Mouse (Mus musculus) stomach, embryonic 14.5 days (tissue): Measurements from ENCODE around the gene Crtap. TPM values are rescaled to one million over a fixed set of nuclear protein-coding genes. Genes with fewer than 3 reads are reported as not detected.

Experiments
- ATAC-seq: fragments of 200-750 bp; cut with Nextera tagmentation; 2 replicates; pipeline ENCODE4 v1.8.0; 2017; ENCODE audit warnings: low read depth, moderate TSS enrichment; ENCODE audit not compliant: insufficient number of reproducible peaks, insufficient read depth, low FRiP score
- H3K27ac ChIP-seq: fragments of 300-500 bp; sonication (generic); 2 replicates; pipeline ENCODE4 v1.5.1; 2014; ENCODE audit warnings: mild to moderate bottlenecking, low read length, moderate library complexity, mixed read lengths
- H3K27me3 ChIP-seq: fragments of 300-500 bp; sonication (generic); 2 replicates; pipeline ENCODE4 v1.6.1; 2014; ENCODE audit warnings: low read length, control low read depth, mixed read lengths; ENCODE audit not compliant: control insufficient read depth, insufficient read depth
- H3K36me3 ChIP-seq: fragments of 300-500 bp; sonication (generic); 2 replicates; pipeline ENCODE4 v1.6.1; 2014; ENCODE audit warnings: mild to moderate bottlenecking, control low read depth, low read length, moderate library complexity, mixed read lengths; ENCODE audit not compliant: control insufficient read depth, insufficient read depth
- H3K4me1 ChIP-seq: fragments of 300-500 bp; sonication (generic); 2 replicates; pipeline ENCODE4 v1.6.1; 2014; ENCODE audit warnings: low read length, control low read depth, mixed read lengths; ENCODE audit not compliant: control insufficient read depth, insufficient read depth
- H3K4me2 ChIP-seq: fragments of 300-500 bp; sonication (generic); replicated peaks from 2 replicates; pipeline ENCODE4 v1.6.1; 2014; ENCODE audit warnings: low read depth, low read length, control low read depth
- H3K4me3 ChIP-seq: fragments of 300-500 bp; sonication (generic); 2 replicates; pipeline ENCODE4 v1.5.1; 2014; ENCODE audit warnings: low read depth, low read length, control low read depth
- H3K9ac ChIP-seq: fragments of 300-500 bp; sonication (generic); replicated peaks from 2 replicates; pipeline ENCODE4 v1.6.1; 2014; ENCODE audit warnings: low read depth, mild to moderate bottlenecking, control low read depth, low read length, moderate library complexity, mixed read lengths
- H3K9me3 ChIP-seq: fragments of 300-500 bp; sonication (generic); 2 replicates; pipeline ENCODE4 v1.6.1; 2016; ENCODE audit warnings: low read depth, low read length, control low read depth; ENCODE audit not compliant: control insufficient read depth
- WGBS: fragments of 180-500 bp; shearing (Covaris S2); extraction: QIAGEN DNeasy Blood & Tissue Kit; methylation state at CpG from one replicate; pipeline ENCODE4 v1.1.7; 2014; 5-methylcytosine and 5-hydroxymethylcytosine counted together
- polyA plus RNA-seq: library from polyadenylated mRNA; unstranded; fragments of >200 nt; fragmentation: Nextera tagmentation; extraction: Ambion mirVana; gene quantifications from 2 replicates; pipeline ENCODE4 v1.2.1, GENCODE M21; 2014

Gene Crtap
- polyA plus RNA-seq, 1 experiment from 2014 or later, result 157 TPM

DNA sequence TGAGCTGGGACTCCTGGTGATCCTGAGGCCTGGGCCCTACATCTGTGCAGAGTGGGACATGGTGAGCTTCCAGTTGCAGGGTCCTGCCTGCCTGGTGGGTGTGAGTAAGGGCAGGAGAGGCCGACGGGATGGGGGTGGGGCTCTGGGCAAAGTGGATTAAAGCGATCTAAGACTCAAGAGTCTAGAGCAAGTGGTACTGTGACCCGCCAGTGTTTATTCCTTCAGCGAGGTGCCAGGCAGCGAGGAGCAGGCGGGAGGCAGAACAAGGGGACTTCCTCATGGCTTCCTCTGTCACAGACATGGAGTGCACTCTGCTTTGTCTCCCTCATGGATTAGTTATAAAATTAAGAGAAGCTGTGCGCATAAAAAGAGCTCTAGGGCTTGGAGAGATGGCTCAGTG lies 30.0 kb upstream of the Crtap start:
- Histone ChIP-seq H3K27ac (no peak overlapping the region), H3K36me3 (peaks cover 5% of the 10 kb centered on the region), H3K27me3 (no peaks in the 10 kb centered on the region), H3K4me3 (no peak overlapping the region), H3K4me2 (no peak overlapping the region), H3K4me1 (no peaks in the 10 kb centered on the region), H3K9ac (no peak overlapping the region), H3K9me3 (peaks cover under 1% of the 10 kb centered on the region; the same call in 1 of the 2 replicates)
- ATAC-seq, result no peak
- 75% methylated on average over 8 of the region's 8 CpGs for WGBS

DNA sequence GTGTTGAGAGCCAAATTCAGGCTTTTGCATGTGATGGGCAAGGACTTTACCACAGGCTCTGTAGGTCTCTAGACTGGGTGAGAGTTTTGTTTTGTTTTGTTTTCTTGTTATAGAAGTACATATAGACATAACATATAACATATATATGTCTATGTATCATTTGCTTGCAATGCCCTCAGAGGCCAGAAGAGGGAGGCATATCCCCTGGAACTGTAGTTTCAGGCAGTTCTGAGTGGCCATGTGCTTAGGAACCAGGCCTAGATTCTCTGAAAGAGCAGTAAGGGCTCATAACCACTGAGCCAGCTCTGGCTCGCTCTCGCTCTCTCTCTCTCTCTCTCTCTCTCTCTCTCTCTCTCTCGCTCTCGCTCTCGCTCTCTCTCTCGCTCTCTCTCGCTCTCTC lies 27.7 kb upstream of the Crtap start:
- Histone ChIP-seq H3K4me3 (no peak overlapping the region), H3K9ac (no peak overlapping the region), H3K27me3 (no peaks in the 10 kb centered on the region), H3K4me1 (no peaks in the 10 kb centered on the region), H3K9me3 (no peaks in the 10 kb centered on the region), H3K4me2 (no peak overlapping the region), H3K27ac (no peak overlapping the region), H3K36me3 (no peaks in the 10 kb centered on the region)
- ATAC-seq, result no peak
- WGBS, result 86% methylated on average over 7 of the region's 7 CpGs

DNA sequence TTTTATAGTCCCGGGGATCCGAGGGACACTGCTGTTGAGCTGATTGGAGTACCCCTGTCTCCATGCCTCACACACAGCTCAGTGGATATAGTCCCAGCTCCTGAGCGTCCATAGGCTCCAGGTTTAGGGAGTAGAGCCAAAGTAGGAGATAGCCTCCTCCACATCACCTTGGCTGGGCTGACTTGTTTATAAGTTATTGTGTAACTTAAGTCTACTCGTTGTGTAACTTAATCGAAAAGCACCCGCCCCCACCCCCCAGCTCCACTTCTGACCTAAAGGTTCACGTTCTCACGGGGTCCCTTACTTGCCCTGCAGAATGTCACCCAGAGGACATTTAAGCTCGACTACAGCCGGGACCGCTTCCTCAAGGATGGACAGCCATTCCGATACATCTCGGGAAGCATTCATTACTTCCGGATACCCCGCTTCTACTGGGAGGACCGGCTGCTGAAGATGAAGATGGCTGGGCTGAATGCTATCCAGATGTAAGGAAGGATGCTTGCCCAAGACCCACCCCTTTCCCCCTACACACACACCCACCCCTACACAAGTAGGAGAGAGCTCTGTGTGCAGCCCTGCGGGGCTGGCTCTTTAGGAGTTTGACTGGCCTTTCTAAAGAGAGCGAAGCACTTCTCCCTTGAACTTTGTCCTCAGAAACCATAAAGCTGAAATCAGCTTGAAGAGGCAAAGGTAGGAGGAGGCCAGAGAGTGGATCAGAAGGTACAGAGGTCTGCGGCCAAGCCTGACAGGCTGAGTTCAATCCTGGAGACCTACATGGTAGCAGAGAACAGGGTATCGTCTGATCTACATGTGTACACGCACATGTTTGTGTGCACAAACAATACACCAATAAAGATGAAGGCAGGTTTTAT lies 26.4 kb upstream of the Crtap start:
- no peak overlapping the region for H3K4me3 ChIP-seq
- no peaks in the 10 kb centered on the region for H3K4me1 ChIP-seq
- WGBS, result 88% methylated on average over 21 of the region's 21 CpGs
- no peak overlapping the region for H3K4me2 ChIP-seq
- H3K9me3 ChIP-seq, result no peaks in the 10 kb centered on the region
- no peak overlapping the region for H3K9ac ChIP-seq
- ATAC-seq, result no peak
- no peaks in the 10 kb centered on the region for H3K27me3 ChIP-seq
- H3K27ac ChIP-seq, result no peak overlapping the region
- H3K36me3 ChIP-seq, result no peaks in the 10 kb centered on the region

DNA sequence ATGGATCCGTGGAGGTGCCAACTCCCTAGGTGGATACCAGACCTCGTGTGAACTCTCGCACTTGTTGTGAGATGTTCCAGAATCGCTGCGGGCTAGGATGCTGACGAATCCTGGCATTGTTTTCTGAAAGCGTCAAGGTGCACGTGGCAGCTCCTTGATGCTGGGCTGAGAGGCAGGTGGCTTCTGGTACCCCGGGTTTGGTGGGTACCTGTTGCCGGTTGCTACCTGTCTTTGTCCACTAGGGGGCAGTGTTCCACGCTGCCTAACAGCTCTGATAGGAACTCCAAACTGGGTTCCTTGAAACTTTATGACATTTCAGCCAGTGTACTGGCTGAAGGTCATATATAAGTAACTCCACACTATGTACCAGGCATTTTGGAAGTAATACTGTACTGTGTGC lies 25.2 kb upstream of the Crtap start:
- Histone ChIP-seq H3K9ac (no peak overlapping the region), H3K27ac (no peak overlapping the region), H3K27me3 (no peaks in the 10 kb centered on the region), H3K4me1 (no peaks in the 10 kb centered on the region), H3K36me3 (0 out of 2 replicates have a peak, but pooled peaks cover under 1% of the 10 kb centered on the region), H3K4me2 (no peak overlapping the region), H3K4me3 (no peak overlapping the region), H3K9me3 (no peaks in the 10 kb centered on the region)
- no peak for ATAC-seq
- 23% methylated on average over 11 of the region's 11 CpGs for WGBS

DNA sequence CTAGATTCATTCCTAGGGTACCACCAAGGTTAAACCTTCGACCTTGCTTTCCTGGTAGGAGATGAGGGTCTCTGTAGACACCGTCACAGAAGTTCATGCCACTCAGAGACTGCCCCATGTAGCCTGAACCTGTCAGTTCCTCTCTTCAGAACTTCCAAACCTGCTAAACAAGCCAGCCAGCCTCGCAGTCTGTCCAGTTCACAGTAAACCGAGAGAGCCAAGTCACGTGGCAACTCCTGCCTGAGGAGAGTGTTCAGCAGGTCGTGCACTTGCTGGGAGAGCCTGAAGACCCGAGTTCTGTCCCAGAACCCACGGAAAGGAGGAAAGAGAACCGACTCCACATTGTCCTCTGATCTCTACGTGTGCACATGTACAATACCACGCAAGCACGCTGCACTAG lies 23.4 kb upstream of the Crtap start:
- no peak overlapping the region for H3K27ac ChIP-seq

DNA sequence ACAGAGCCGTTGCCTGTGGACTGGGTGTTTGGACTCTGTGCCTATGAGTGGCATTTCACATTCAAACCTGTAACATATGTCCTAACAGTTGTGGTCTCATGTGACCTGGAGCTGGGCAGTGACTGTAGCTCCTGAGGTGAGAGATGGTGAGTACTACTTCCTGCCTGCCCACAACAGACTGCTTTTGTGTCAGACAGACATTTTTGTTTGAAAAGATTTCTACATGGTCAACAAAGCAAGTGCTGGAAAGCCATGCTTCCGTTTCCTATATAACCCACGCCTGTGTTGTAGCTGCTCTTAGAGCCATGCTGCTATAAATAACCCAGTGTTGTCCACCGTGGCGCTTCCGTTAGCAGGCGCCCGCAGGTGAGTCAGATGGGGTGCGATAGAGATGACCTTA lies 21.9 kb upstream of the Crtap start:
- Histone ChIP-seq H3K9me3 (no peaks in the 10 kb centered on the region), H3K9ac (no peak overlapping the region), H3K27ac (no peak overlapping the region), H3K4me2 (no peak overlapping the region), H3K36me3 (peaks cover 15% of the 10 kb centered on the region; the same call in 1 of the 2 replicates), H3K4me3 (no peak overlapping the region), H3K4me1 (no peaks in the 10 kb centered on the region), H3K27me3 (no peaks in the 10 kb centered on the region)
- WGBS, result 89% methylated on average over 9 of the region's 9 CpGs
- no peak for ATAC-seq

More for the DNA sequence above, 23.4 kb upstream of the Crtap start:
- WGBS, result 85% methylated on average over 12 of the region's 12 CpGs
- Histone ChIP-seq H3K9me3 (no peaks in the 10 kb centered on the region), H3K4me3 (no peak overlapping the region), H3K4me2 (no peak overlapping the region), H3K36me3 (peaks cover 11% of the 10 kb centered on the region; the same call in 1 of the 2 replicates), H3K27me3 (no peaks in the 10 kb centered on the region), H3K9ac (no peak overlapping the region), H3K4me1 (no peaks in the 10 kb centered on the region)
- no peak for ATAC-seq

DNA sequence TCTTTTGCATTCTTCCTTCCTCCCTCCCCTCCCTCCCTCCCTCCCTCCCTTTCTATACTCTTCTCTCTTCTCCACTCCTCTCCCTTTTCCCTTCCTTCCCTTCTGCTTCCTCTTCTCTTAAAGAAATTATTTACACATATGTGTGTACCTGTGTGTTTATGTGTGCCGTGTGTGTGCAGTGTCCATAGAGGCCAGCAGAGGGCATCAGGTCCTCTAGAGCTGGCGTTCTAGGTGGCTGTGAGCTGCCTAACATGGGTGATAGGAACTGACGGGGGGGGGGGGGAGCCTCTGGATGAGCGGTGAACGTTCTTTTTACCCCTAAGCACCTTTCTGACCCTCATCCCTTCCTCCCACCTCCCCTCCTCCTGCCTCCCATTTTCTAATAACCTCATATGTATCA lies 20.8 kb upstream of the Crtap start:
- no peaks in the 10 kb centered on the region for H3K4me1 ChIP-seq
- no peaks in the 10 kb centered on the region for H3K27me3 ChIP-seq
- H3K9ac ChIP-seq, result no peak overlapping the region
- no peak overlapping the region for H3K27ac ChIP-seq
- peaks cover 15% of the 10 kb centered on the region; the same call in 1 of the 2 replicates for H3K36me3 ChIP-seq
- H3K9me3 ChIP-seq, result no peaks in the 10 kb centered on the region
- no peak overlapping the region for H3K4me3 ChIP-seq
- no peak for ATAC-seq
- 94% methylated on average over 5 of the region's 5 CpGs for WGBS
- H3K4me2 ChIP-seq, result no peak overlapping the region

DNA sequence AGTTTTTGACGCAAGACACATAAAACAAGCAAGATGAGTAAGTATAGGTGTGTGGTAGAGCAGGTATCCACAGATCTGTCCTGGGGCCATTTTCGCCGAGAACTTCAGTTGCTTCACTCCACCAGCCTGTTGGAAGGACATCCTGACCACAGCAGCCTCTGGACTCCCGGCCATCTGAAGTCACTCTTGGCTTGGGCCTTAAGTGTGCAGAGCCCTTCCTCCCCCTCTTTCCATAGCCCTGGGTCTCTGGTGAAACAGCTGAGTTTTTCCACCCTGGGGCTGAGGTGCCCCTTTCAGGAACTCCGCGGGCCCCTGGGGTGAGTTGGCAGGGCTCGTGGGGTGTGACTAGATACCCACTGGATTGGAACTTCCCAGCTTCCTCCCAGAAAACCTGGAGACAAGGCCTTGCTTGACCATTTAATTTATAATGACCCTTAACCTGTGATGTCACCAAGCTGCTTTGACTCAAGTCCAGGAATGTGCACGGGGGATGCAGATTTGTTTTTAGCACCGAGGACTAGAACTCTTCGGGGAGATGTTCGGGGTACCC lies 19.9 kb upstream of the Crtap start:
- Histone ChIP-seq H3K36me3 (peaks cover 20% of the 10 kb centered on the region; the same call in 1 of the 2 replicates), H3K27me3 (no peaks in the 10 kb centered on the region), H3K4me2 (no peak overlapping the region), H3K4me3 (no peak overlapping the region), H3K9me3 (no peaks in the 10 kb centered on the region), H3K27ac (no peak overlapping the region), H3K9ac (no peak overlapping the region), H3K4me1 (no peaks in the 10 kb centered on the region)
- 92% methylated on average over 11 of the region's 11 CpGs for WGBS
- no peak for ATAC-seq
